Mouse (Mus musculus): Measurements from ENCODE around the gene Xpo4. TPM values are rescaled to one million over a fixed set of nuclear protein-coding genes. Genes with fewer than 3 reads are reported as not detected.

Gene Xpo4
- polyA plus RNA-seq, 1 experiment from 2014 or later, result 15.5 TPM

DNA sequence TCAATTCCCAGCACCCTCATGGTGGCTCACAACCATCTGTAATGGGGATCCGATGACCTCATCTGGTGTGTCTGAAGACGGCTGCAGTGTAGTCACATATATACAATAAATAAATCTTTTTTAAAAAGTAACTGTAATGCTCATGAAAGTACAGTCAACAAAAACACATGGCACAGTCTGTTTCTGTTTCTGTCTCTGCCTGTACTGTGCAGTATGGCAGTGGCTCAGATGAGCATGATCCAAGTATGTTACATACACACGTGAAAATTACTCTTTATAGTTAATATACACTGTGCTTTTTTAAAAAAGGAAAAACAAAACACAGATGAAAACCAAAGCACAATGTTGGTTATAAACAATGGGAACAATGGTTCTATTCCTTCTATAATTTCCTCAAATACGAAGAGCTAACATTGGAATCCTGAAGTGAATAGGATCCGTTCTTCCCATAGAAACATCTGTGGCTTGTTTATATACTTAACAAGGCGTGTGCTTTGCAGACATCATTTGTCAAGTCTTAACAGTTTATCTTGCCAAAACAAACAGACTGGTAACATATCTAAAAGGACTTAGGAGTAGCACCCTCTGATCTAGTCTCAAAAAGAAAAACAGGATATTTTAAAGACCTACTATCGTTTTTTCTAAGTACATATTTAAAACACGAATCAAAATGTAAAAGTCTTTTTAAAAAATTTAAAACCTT is 58.4 kb downstream of the Xpo4 start:
- ATAC-seq (ENCODE audit: low FRiP score) (no peak), DNase-seq (ENCODE audit: low spot score) (no peak)
- 76% methylated on average over 8 of the region's 8 CpGs for WGBS
- H3K4me3 ChIP-seq (replicated peaks; ENCODE audit: low read length), result no peak overlapping the region
- H3K9me3 ChIP-seq (ENCODE audit: control insufficient read depth, low read length), result no peaks in the 10 kb centered on the region
- H3K4me1 ChIP-seq (replicated peaks; ENCODE audit: control insufficient read depth, insufficient read depth, low read length), result peaks cover 11% of the 10 kb centered on the region; the same call in 1 of the 2 replicates
- peaks cover 26% of the 10 kb centered on the region for H3K36me3 ChIP-seq (replicated peaks; ENCODE audit: control insufficient read depth, insufficient read depth)
- no peak overlapping the region for H3K27ac ChIP-seq
- H3K9ac ChIP-seq, result no peak overlapping the region
- no peaks in the 10 kb centered on the region for H3K27me3 ChIP-seq (ENCODE audit: control insufficient read depth, insufficient read depth, low read length)
- H3K4me2 ChIP-seq (replicated peaks), result no peak overlapping the region

DNA sequence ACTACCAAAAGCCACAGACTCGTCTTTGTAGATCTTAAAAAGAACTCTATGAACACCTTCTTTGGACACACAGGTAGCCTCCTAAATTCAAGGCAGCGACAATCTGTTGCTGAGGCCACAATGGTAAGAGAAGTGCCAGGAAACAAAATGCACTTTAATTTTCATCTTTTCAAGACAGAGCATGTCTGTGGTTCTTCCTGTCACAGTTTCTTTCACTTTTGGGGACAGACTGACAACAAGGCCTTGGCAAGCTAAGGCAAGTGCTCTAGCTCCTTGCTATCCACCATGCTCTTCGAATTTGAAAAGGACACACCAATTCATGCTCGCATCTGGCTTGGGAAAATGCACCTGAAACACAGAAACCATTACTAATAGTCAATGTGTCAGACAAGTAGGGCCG is 72.0 kb downstream of the Xpo4 start:
- Histone ChIP-seq H3K4me1 (replicated peaks; ENCODE audit: control insufficient read depth, insufficient read depth, low read length) (no peaks in the 10 kb centered on the region), H3K9me3 (ENCODE audit: control insufficient read depth, low read length) (no peaks in the 10 kb centered on the region), H3K27ac (no peak overlapping the region), H3K36me3 (replicated peaks; ENCODE audit: control insufficient read depth, insufficient read depth) (peaks cover 75% of the 10 kb centered on the region), H3K9ac (no peak overlapping the region), H3K4me2 (replicated peaks) (no peak overlapping the region), H3K27me3 (ENCODE audit: control insufficient read depth, insufficient read depth, low read length) (no peaks in the 10 kb centered on the region), H3K4me3 (replicated peaks; ENCODE audit: low read length) (no peak overlapping the region)
- 97% methylated on average over 5 of the region's 5 CpGs for WGBS
- no peak for DNase-seq (ENCODE audit: low spot score)
- ATAC-seq (ENCODE audit: low FRiP score), result no peak

DNA sequence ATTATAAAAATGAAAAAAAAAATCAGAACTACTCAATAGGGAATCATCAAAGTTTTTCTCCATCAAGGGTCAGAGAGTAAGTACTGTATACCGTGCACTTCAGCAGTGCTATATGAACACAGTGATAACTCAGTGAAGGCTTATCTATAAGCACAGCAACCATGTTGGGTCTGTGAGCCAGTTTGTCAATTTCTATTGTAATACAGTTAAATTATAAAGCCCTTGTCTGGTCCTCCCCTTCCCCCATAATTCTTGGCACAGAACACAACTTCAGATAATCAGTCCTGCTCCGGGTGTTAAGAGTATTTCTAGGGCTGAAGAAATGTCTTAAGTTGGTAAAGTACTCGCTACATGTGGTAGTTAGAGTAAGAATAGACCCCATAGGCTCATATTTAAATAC is 73.4 kb downstream of the Xpo4 start:
- H3K27ac ChIP-seq, result no peak overlapping the region

DNA sequence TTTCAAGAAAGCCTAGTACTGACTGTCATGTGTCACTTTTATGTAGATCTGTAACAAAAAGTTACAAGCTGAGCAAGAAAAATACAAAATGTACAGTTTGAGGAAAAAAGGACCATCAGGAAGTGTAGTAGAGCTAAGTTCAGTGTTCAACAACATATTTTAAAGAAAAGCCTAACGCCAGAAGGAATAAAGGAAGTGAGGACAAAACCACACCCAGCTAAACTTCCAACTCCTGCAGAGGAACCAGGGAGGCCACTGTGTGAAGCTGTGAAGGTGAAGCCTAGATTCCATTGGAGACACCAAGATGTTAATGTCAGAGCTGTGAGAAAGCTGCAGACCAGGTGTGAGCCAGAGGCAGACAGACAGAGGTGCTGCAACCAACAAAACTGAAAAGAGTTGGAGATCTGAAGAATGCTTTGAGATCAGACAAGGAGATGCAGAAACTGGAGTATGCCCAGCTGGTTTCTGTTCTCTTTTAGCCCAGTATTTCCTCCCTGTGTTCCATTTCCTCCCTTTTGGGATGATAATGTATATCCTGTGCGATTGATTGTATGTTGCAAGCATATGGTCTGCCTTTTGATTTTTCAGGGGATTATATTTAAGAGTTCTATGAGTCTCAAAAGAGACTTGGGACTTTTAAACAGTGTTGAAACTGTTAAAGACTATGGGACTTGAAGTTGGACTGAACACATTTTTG is 88.7 kb downstream of the Xpo4 start:
- DNase-seq (ENCODE audit: low spot score) (no peak), ATAC-seq (ENCODE audit: low FRiP score) (no peak)
- no peaks in the 10 kb centered on the region for H3K27me3 ChIP-seq (ENCODE audit: control insufficient read depth, insufficient read depth, low read length)
- no peak overlapping the region for H3K4me2 ChIP-seq (replicated peaks)
- peaks cover 3% of the 10 kb centered on the region for H3K4me1 ChIP-seq (replicated peaks; ENCODE audit: control insufficient read depth, insufficient read depth, low read length)
- peaks cover 8% of the 10 kb centered on the region for H3K36me3 ChIP-seq (replicated peaks; ENCODE audit: control insufficient read depth, insufficient read depth)
- 0 out of 2 replicates have a peak, but pooled peaks cover 6% of the 10 kb centered on the region for H3K9me3 ChIP-seq (ENCODE audit: control insufficient read depth, low read length)
- no peak overlapping the region for H3K4me3 ChIP-seq (replicated peaks; ENCODE audit: low read length)
- H3K9ac ChIP-seq, result no peak overlapping the region
- WGBS, result 96% methylated on average over 2 of the region's 2 CpGs
- no peak overlapping the region for H3K27ac ChIP-seq

More for the DNA sequence above, 73.4 kb downstream of the Xpo4 start:
- ATAC-seq (ENCODE audit: low FRiP score), result no peak
- DNase-seq (ENCODE audit: low spot score), result no peak
- Histone ChIP-seq H3K9me3 (ENCODE audit: control insufficient read depth, low read length) (no peaks in the 10 kb centered on the region), H3K36me3 (replicated peaks; ENCODE audit: control insufficient read depth, insufficient read depth) (peaks cover 83% of the 10 kb centered on the region), H3K9ac (no peak overlapping the region), H3K4me2 (replicated peaks) (no peak overlapping the region), H3K27me3 (ENCODE audit: control insufficient read depth, insufficient read depth, low read length) (no peaks in the 10 kb centered on the region), H3K4me3 (replicated peaks; ENCODE audit: low read length) (no peak overlapping the region), H3K4me1 (replicated peaks; ENCODE audit: control insufficient read depth, insufficient read depth, low read length) (no peaks in the 10 kb centered on the region)
- WGBS, result 96% methylated on average over 3 of the region's 3 CpGs

DNA sequence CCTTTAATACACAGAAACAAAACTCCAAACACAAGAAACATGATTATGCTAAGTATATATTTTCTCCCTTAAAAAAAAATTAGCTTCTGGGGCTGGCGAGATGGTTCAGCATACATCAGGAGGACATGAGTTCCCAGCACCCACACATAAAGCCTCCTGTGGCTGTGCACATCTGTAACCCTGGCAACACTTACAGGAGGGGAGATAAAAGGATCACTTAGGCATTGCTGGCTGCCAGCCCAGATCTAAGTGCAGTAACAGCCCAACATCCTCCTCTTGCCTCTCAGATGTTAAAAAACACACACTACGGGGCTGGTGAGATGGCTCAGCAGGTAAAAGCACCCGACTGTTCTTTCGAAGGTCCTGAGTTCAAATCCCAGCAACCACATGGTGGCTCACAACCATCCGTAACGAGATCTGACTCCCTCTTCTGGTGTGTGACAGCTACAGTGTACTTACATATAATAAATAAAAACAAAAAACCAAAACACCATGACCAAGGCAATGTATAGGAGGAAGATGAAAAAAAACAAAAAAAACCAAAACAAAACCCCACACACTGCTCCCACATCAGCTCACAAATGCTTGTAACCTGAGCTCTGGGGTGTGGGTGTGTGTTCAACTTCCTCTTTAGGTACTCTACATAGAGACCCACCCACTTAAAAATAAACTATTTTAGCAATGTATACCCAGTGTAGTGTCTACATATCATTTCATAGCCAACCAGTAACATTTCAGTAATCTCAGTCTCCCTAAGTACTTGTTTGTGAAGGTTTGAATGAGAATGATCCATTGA is 90.2 kb downstream of the Xpo4 start:
- Histone ChIP-seq H3K4me3 (replicated peaks; ENCODE audit: low read length) (no peak overlapping the region), H3K27ac (no peak overlapping the region), H3K9me3 (ENCODE audit: control insufficient read depth, low read length) (0 out of 2 replicates have a peak, but pooled peaks cover 6% of the 10 kb centered on the region), H3K27me3 (ENCODE audit: control insufficient read depth, insufficient read depth, low read length) (no peaks in the 10 kb centered on the region), H3K9ac (no peak overlapping the region), H3K4me2 (replicated peaks) (no peak overlapping the region), H3K36me3 (replicated peaks; ENCODE audit: control insufficient read depth, insufficient read depth) (peaks cover 3% of the 10 kb centered on the region; the same call in 1 of the 2 replicates), H3K4me1 (replicated peaks; ENCODE audit: control insufficient read depth, insufficient read depth, low read length) (peaks cover 9% of the 10 kb centered on the region)
- ATAC-seq (ENCODE audit: low FRiP score) (no peak), DNase-seq (ENCODE audit: low spot score) (no peak)
- WGBS, result 90% methylated on average over 6 of the region's 6 CpGs

DNA sequence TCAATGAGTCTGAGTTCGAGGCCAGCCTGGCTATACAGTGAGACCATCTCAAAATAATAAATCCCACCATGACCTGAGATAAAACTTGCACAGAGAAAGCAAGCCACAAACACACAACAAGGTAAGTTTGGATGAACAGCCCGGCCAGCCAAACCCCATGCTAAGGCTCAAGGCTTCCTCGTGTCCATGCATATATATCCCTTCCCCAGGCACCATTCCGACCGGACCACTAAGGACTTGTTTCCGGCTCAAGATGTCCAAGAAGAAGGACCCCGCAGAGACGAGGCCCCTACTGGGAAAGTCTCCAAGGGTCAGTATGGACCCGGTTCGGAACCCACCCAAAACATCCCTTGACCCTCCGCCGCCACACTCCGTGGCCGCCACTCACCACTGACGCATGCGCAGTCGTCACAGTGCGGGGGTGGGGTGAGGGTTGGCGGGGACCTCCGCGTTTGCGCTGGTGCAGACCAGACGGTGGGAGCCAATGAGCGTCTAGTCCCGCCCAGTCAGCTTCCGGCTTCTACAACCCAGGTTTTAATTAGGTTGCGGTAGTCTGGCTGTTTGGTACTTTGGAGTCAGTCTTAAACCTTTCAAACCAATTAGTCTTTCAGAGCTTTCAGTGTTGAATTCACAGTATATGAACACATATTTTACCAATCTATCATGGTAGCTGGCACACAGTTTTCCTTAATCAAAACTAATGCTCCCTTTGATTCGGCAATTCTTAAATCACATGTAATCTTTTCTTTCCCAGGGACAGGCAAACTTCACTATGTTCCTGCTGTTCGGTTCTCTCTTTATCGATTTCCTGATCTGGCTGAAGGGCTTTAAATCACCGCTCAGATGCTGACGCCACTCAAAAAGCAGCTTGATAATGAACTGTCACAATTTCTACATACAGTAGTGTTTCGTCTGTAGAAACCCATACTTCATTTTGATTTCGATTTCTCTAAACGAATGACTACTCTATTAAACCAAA is 93.8 kb downstream of the Xpo4 start, which contains the start of gene Eef1akmt1:
Eef1akmt1 (minus strand) TSS at position 458 of the 979 bp plus-strand sequence.
- DNase-seq (ENCODE audit: low spot score), result peak; percentile 95
- Histone ChIP-seq H3K9me3 (ENCODE audit: control insufficient read depth, low read length) (0 out of 2 replicates have a peak, but pooled peaks cover 6% of the 10 kb centered on the region), H3K36me3 (replicated peaks; ENCODE audit: control insufficient read depth, insufficient read depth) (no peaks in the 10 kb centered on the region), H3K9ac (peak within 1 kb of the TSS; percentile 59), H3K4me1 (replicated peaks; ENCODE audit: control insufficient read depth, insufficient read depth, low read length) (peaks cover 9% of the 10 kb centered on the region), H3K27ac (peak within 1 kb of the TSS; percentile 75), H3K4me3 (replicated peaks; ENCODE audit: low read length) (peak within 1 kb of the TSS; percentile 48), H3K4me2 (replicated peaks) (peak within 1 kb of the TSS; percentile 80), H3K27me3 (ENCODE audit: control insufficient read depth, insufficient read depth, low read length) (no peaks in the 10 kb centered on the region)
- 10% methylated on average over 35 of the region's 35 CpGs for WGBS
- peak; percentile 100 for ATAC-seq (ENCODE audit: low FRiP score)

DNA sequence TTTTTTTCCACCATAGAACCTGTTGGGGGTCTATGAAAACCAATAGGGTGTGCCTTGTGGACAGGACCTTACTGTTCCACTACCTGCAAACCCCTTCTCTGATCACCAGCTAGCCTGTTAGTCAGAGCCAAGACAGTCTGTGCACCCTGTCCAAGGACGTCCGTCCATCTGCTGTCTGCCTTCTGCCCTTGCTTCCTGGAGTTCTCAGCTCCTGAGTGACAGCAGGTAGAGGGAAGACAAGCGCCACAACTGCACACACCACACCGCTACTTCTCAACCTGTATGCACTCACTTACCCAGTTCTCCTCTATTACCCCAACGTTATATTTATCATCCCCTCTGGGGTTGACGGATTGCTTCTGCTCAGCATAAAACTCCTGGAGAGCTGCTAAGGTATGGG is 99.6 kb downstream of the Xpo4 start:
- no peak for DNase-seq (ENCODE audit: low spot score)
- 90% methylated on average over 6 of the region's 6 CpGs for WGBS
- Histone ChIP-seq H3K4me3 (replicated peaks; ENCODE audit: low read length) (no peak overlapping the region), H3K9me3 (ENCODE audit: control insufficient read depth, low read length) (no peaks in the 10 kb centered on the region), H3K27ac (no peak overlapping the region), H3K9ac (no peak overlapping the region), H3K36me3 (replicated peaks; ENCODE audit: control insufficient read depth, insufficient read depth) (no peaks in the 10 kb centered on the region), H3K4me2 (replicated peaks) (no peak overlapping the region), H3K4me1 (replicated peaks; ENCODE audit: control insufficient read depth, insufficient read depth, low read length) (peaks cover 2% of the 10 kb centered on the region; the same call in 1 of the 2 replicates), H3K27me3 (ENCODE audit: control insufficient read depth, insufficient read depth, low read length) (no peaks in the 10 kb centered on the region)
- ATAC-seq (ENCODE audit: low FRiP score), result no peak

DNA sequence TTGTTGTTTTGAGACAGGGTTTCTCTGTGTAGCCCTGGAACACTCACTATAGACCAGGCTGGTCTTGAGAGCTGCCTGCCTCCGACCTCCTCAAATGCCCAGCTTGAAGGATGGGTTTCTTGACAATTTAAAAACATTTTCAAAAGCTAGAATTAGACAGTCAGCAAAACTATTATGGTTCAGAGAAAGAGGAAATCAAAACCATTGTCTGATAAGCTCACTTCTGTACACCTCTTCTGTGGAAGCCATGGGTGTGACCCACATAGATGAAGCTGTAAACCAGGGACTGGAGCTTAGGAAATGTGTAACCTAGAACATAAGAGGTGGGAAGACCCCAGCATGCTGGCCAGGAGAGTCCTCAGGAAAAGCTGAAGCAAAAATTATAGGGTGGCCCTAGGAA is 108.3 kb downstream of the Xpo4 start:
- Histone ChIP-seq H3K4me1 (replicated peaks; ENCODE audit: control insufficient read depth, insufficient read depth, low read length) (no peaks in the 10 kb centered on the region), H3K9ac (no peak overlapping the region), H3K27me3 (ENCODE audit: control insufficient read depth, insufficient read depth, low read length) (no peaks in the 10 kb centered on the region), H3K4me2 (replicated peaks) (no peak overlapping the region), H3K4me3 (replicated peaks; ENCODE audit: low read length) (no peak overlapping the region), H3K27ac (no peak overlapping the region), H3K36me3 (replicated peaks; ENCODE audit: control insufficient read depth, insufficient read depth) (0 out of 2 replicates have a peak, but pooled peaks cover 5% of the 10 kb centered on the region), H3K9me3 (ENCODE audit: control insufficient read depth, low read length) (no peaks in the 10 kb centered on the region)
- 88% methylated on average over 1 of the region's 1 CpGs for WGBS
- DNase-seq (ENCODE audit: low spot score) (no peak), ATAC-seq (ENCODE audit: low FRiP score) (no peak)
